Mouse (Mus musculus): ENCODE results near the gene Magix.

- no peak for TF ChIP-seq CTCF (conservative IDR thresholded peaks at IDR 0.05; ENCODE audit: insufficient read depth, insufficient read length, low read depth, low read length)
- no peak for TF ChIP-seq POLR2A (IDR thresholded peaks at IDR 0.05; ENCODE audit: low read depth, low read length)
Measured at GRCm38 (mm10) chrX:7665739-7666502, 15.1 kb downstream of the Magix start.
